Mouse (Mus musculus) limb, embryonic 13.5 days (tissue): ENCODE measurements around the gene Rab11fip5. TPM values are rescaled to one million over a fixed set of nuclear protein-coding genes. Genes with fewer than 3 reads are reported as not detected.

Experiments used
- ATAC-seq: fragments of 200-750 bp; cut with Nextera tagmentation; 2 replicates; pipeline ENCODE4 v1.8.0; 2017; ENCODE audit warnings: low read depth, moderate number of reproducible peaks, moderate TSS enrichment; ENCODE audit not compliant: low FRiP score
- H3K27ac ChIP-seq: fragments of 300-500 bp; sonication (generic); 2 replicates; pipeline ENCODE4 v1.5.1; 2015; ENCODE audit warnings: inconsistent platforms, mild to moderate bottlenecking, moderate library complexity
- H3K27me3 ChIP-seq: fragments of 300-500 bp; sonication (generic); 2 replicates; pipeline ENCODE4 v1.6.1; 2015; ENCODE audit warnings: mild to moderate bottlenecking, inconsistent platforms
- H3K36me3 ChIP-seq: fragments of 300-500 bp; sonication (generic); 2 replicates; pipeline ENCODE4 v1.6.1; 2015; ENCODE audit warnings: inconsistent platforms, mild to moderate bottlenecking, moderate library complexity
- H3K4me1 ChIP-seq: fragments of 300-500 bp; sonication (generic); 2 replicates; pipeline ENCODE4 v1.6.1; 2015; ENCODE audit warnings: inconsistent platforms
- H3K4me2 ChIP-seq: fragments of 300-500 bp; sonication (generic); replicated peaks from 2 replicates; pipeline ENCODE4 v1.6.1; 2015; ENCODE audit warnings: inconsistent platforms, mild to moderate bottlenecking, moderate library complexity
- H3K4me3 ChIP-seq: fragments of 300-500 bp; sonication (generic); 2 replicates; pipeline ENCODE4 v1.5.1; 2015; ENCODE audit warnings: moderate library complexity, mild to moderate bottlenecking, inconsistent platforms
- H3K9ac ChIP-seq: fragments of 300-500 bp; sonication (generic); 2 replicates; pipeline ENCODE4 v1.6.1; 2015; ENCODE audit warnings: mild to moderate bottlenecking, inconsistent platforms
- H3K9me3 ChIP-seq: fragments of 300-500 bp; sonication (generic); 2 replicates; pipeline ENCODE4 v1.6.1; 2016; ENCODE audit warnings: inconsistent platforms
- WGBS: fragments of 180-500 bp; shearing (Covaris S2); methylation state at CpG from one replicate; pipeline ENCODE4 v1.1.7; 2015; 5-methylcytosine and 5-hydroxymethylcytosine counted together
- polyA plus RNA-seq: library from polyadenylated mRNA; unstranded; fragments of >200 nt; fragmentation: Nextera tagmentation; extraction: Ambion mirVana; gene quantifications from 2 replicates; pipeline ENCODE4 v1.2.1, GENCODE M21; 2015

Rab11fip5 gene
- polyA plus RNA-seq, 1 experiment from 2014 or later = 17.2 TPM

GRCm38 (mm10) chr6:85388608-85389007, 14.2 kb upstream of the Rab11fip5 start:
- no peaks in the 10 kb centered on the region for H3K9me3 ChIP-seq
- WGBS = 77% methylated on average over 5 of the region's 5 CpGs
- peaks cover 25% of the 10 kb centered on the region for H3K27me3 ChIP-seq
- ATAC-seq = no peak
- no peak overlapping the region for H3K4me2 ChIP-seq
- no peak overlapping the region for H3K27ac ChIP-seq
- H3K4me1 ChIP-seq = no peaks in the 10 kb centered on the region
- no peaks in the 10 kb centered on the region for H3K36me3 ChIP-seq
- no peak overlapping the region for H3K9ac ChIP-seq
- H3K4me3 ChIP-seq = no peak overlapping the region

- Histone ChIP-seq H3K27me3 (peaks cover 13% of the 10 kb centered on the region), H3K36me3 (no peaks in the 10 kb centered on the region), H3K4me2 (no peak overlapping the region), H3K9me3 (no peaks in the 10 kb centered on the region), H3K27ac (no peak overlapping the region), H3K4me1 (peaks cover 17% of the 10 kb centered on the region), H3K9ac (no peak overlapping the region), H3K4me3 (no peak overlapping the region)
- no peak for ATAC-seq
- 75% methylated on average over 2 of the region's 2 CpGs for WGBS
Measured at GRCm38 (mm10) chr6:85382791-85383190, 8.4 kb upstream of the Rab11fip5 start.

GRCm38 (mm10) chr6:85381648-85382020, 7.2 kb upstream of the Rab11fip5 start:
- Histone ChIP-seq H3K4me3 (no peak overlapping the region), H3K9ac (no peak overlapping the region), H3K27ac (no peak overlapping the region), H3K4me2 (no peak overlapping the region), H3K27me3 (peaks cover 11% of the 10 kb centered on the region), H3K9me3 (no peaks in the 10 kb centered on the region), H3K36me3 (no peaks in the 10 kb centered on the region), H3K4me1 (peaks cover 17% of the 10 kb centered on the region)
- 83% methylated on average over 10 of the region's 10 CpGs for WGBS
- ATAC-seq = no peak

GRCm38 (mm10) chr6:85380901-85381647, 6.6 kb upstream of the Rab11fip5 start:
- Histone ChIP-seq H3K27ac (no peak overlapping the region), H3K9me3 (no peaks in the 10 kb centered on the region), H3K4me2 (peak overlapping the region; percentile 45), H3K27me3 (peaks cover 5% of the 10 kb centered on the region), H3K4me3 (no peak overlapping the region), H3K9ac (no peak overlapping the region), H3K4me1 (peaks cover 17% of the 10 kb centered on the region), H3K36me3 (no peaks in the 10 kb centered on the region)
- ATAC-seq = 0 out of 2 replicates have a peak, but pooled peaks have one; percentile 6
- WGBS = 25% methylated on average over 17 of the region's 17 CpGs

GRCm38 (mm10) chr6:85380201-85380900, 5.9 kb upstream of the Rab11fip5 start:
- Histone ChIP-seq H3K9ac (no peak overlapping the region), H3K27ac (no peak overlapping the region), H3K36me3 (no peaks in the 10 kb centered on the region), H3K4me3 (no peak overlapping the region), H3K4me2 (peak overlapping the region; percentile 45), H3K27me3 (no peaks in the 10 kb centered on the region), H3K9me3 (no peaks in the 10 kb centered on the region), H3K4me1 (peaks cover 17% of the 10 kb centered on the region)
- ATAC-seq = peak; percentile 82
- 27% methylated on average over 10 of the region's 10 CpGs for WGBS

GRCm38 (mm10) chr6:85378629-85379028, 4.2 kb upstream of the Rab11fip5 start:
- WGBS = 49% methylated on average over 8 of the region's 8 CpGs
- Histone ChIP-seq H3K9me3 (no peaks in the 10 kb centered on the region), H3K36me3 (no peaks in the 10 kb centered on the region), H3K27me3 (no peaks in the 10 kb centered on the region), H3K4me2 (no peak overlapping the region), H3K4me1 (peaks cover 19% of the 10 kb centered on the region), H3K4me3 (no peak overlapping the region), H3K27ac (no peak overlapping the region), H3K9ac (no peak overlapping the region)
- ATAC-seq = no peak

- Histone ChIP-seq H3K4me1 (peaks cover 26% of the 10 kb centered on the region), H3K4me2 (no peak overlapping the region), H3K36me3 (no peaks in the 10 kb centered on the region), H3K27me3 (no peaks in the 10 kb centered on the region), H3K9me3 (no peaks in the 10 kb centered on the region), H3K27ac (no peak overlapping the region), H3K9ac (no peak overlapping the region), H3K4me3 (no peak overlapping the region)
- 44% methylated on average over 5 of the region's 5 CpGs for WGBS
- no peak for ATAC-seq
Measured at GRCm38 (mm10) chr6:85377876-85378275, 3.4 kb upstream of the Rab11fip5 start.

- WGBS = 83% methylated on average over 4 of the region's 4 CpGs
- Histone ChIP-seq H3K27ac (no peak overlapping the region), H3K36me3 (no peaks in the 10 kb centered on the region), H3K4me2 (no peak overlapping the region), H3K9me3 (no peaks in the 10 kb centered on the region), H3K9ac (no peak overlapping the region), H3K4me3 (no peak overlapping the region), H3K4me1 (peaks cover 33% of the 10 kb centered on the region), H3K27me3 (no peaks in the 10 kb centered on the region)
- ATAC-seq = no peak
Measured at GRCm38 (mm10) chr6:85377066-85377734, 2.8 kb upstream of the Rab11fip5 start.

GRCm38 (mm10) chr6:85374734-85375114, 290 bp upstream of the Rab11fip5 start:
- peak overlapping the region; percentile 87 for H3K4me2 ChIP-seq
- 0% methylated on average over 19 of the region's 19 CpGs for WGBS
- no peaks in the 10 kb centered on the region for H3K9me3 ChIP-seq
- H3K9ac ChIP-seq = peak overlapping the region; percentile 89
- no peak overlapping the region; the same call in 1 of the 2 replicates for H3K27ac ChIP-seq
- no peaks in the 10 kb centered on the region for H3K27me3 ChIP-seq
- peaks cover 47% of the 10 kb centered on the region for H3K4me1 ChIP-seq
- 0 out of 2 replicates have a peak, but pooled peaks cover 5% of the 10 kb centered on the region for H3K36me3 ChIP-seq
- peak; percentile 97 for ATAC-seq
- H3K4me3 ChIP-seq = peak overlapping the region; percentile 86

GRCm38 (mm10) chr6:85373066-85373860, 1.2 kb downstream of the Rab11fip5 start:
- Histone ChIP-seq H3K27me3 (no peaks in the 10 kb centered on the region), H3K36me3 (0 out of 2 replicates have a peak, but pooled peaks cover 5% of the 10 kb centered on the region), H3K9me3 (no peaks in the 10 kb centered on the region), H3K27ac (no peak overlapping the region), H3K9ac (peak overlapping the region; percentile 89), H3K4me1 (peaks cover 56% of the 10 kb centered on the region), H3K4me3 (peak overlapping the region; percentile 86), H3K4me2 (peak overlapping the region; percentile 87)
- WGBS = 84% methylated on average over 10 of the region's 10 CpGs
- no peak for ATAC-seq

GRCm38 (mm10) chr6:85372496-85372895, 1.9 kb downstream of the Rab11fip5 start:
- 86% methylated on average over 2 of the region's 2 CpGs for WGBS

More at GRCm38 (mm10) chr6:85372496-85372895, 1.9 kb downstream of the Rab11fip5 start:
- Histone ChIP-seq H3K4me3 (peak overlapping the region; percentile 86), H3K27ac (no peak overlapping the region), H3K4me2 (peak overlapping the region; percentile 87), H3K9ac (peak overlapping the region; percentile 43), H3K4me1 (peaks cover 61% of the 10 kb centered on the region), H3K27me3 (no peaks in the 10 kb centered on the region), H3K9me3 (no peaks in the 10 kb centered on the region), H3K36me3 (0 out of 2 replicates have a peak, but pooled peaks cover 5% of the 10 kb centered on the region)
- no peak for ATAC-seq
